Mouse (Mus musculus): ENCODE results near the gene Gm13420.

The Gm13420 gene

GRCm38 (mm10) chr2:29702189-29702588 is 49.3 kb downstream of the Gm13420 start:
- no peak for DNase-seq (ENCODE audit: low spot score)

- DNase-seq (ENCODE audit: low spot score), result no peak
These were observed 50.1 kb downstream of the Gm13420 start for GRCm38 (mm10) chr2:29701393-29701792.

GRCm38 (mm10) chr2:29700898-29701297 is 50.6 kb downstream of the Gm13420 start:
- no peak for DNase-seq (ENCODE audit: low spot score)

- no peak for DNase-seq (ENCODE audit: low spot score)
These were observed 52.8 kb downstream of the Gm13420 start for GRCm38 (mm10) chr2:29698421-29699290.

GRCm38 (mm10) chr2:29696207-29696800 is 55.2 kb downstream of the Gm13420 start:
- no peak for DNase-seq (ENCODE audit: low spot score)

Measured in adipocyte (in vitro differentiated cells).